Mouse (Mus musculus) forebrain, embryonic 15.5 days (tissue): Measurements from ENCODE around the gene Slc29a1. TPM values are rescaled to one million over a fixed set of nuclear protein-coding genes. Genes with fewer than 3 reads are reported as not detected.

Experiments
- ATAC-seq: fragments of 200-750 bp; cut with Nextera tagmentation; replicated peaks from 2 replicates; pipeline ENCODE4 v1.8.0; 2017; ENCODE audit warnings: mild to moderate bottlenecking, moderate TSS enrichment, moderate library complexity
- H3K27ac ChIP-seq: fragments of 300-500 bp; sonication (generic); replicated peaks from 2 replicates; pipeline ENCODE4 v1.5.1; 2015; ENCODE audit warnings: mild to moderate bottlenecking, inconsistent platforms
- H3K27me3 ChIP-seq: fragments of 300-500 bp; sonication (generic); 2 replicates; pipeline ENCODE4 v1.6.1; 2015; ENCODE audit warnings: inconsistent platforms
- H3K36me3 ChIP-seq: fragments of 300-500 bp; sonication (generic); 2 replicates; pipeline ENCODE4 v1.6.1; 2015; ENCODE audit warnings: mild to moderate bottlenecking, inconsistent platforms
- H3K4me1 ChIP-seq: fragments of 300-500 bp; sonication (generic); 2 replicates; pipeline ENCODE4 v1.6.1; 2015; ENCODE audit warnings: inconsistent platforms
- H3K4me2 ChIP-seq: fragments of 300-500 bp; sonication (generic); replicated peaks from 2 replicates; pipeline ENCODE4 v1.6.1; 2015; ENCODE audit warnings: mild to moderate bottlenecking, inconsistent platforms
- H3K4me3 ChIP-seq: fragments of 300-500 bp; sonication (generic); 2 replicates; pipeline ENCODE4 v1.5.1; 2015; ENCODE audit warnings: mild to moderate bottlenecking, inconsistent platforms
- H3K9ac ChIP-seq: fragments of 300-500 bp; sonication (generic); replicated peaks from 2 replicates; pipeline ENCODE4 v1.6.1; 2015; ENCODE audit warnings: mild to moderate bottlenecking, inconsistent platforms
- H3K9me3 ChIP-seq: fragments of 300-500 bp; sonication (generic); 2 replicates; pipeline ENCODE4 v1.6.1; 2016; ENCODE audit warnings: inconsistent platforms
- WGBS: fragments of 180-500 bp; shearing (Covaris S2); methylation state at CpG from one replicate; pipeline ENCODE4 v1.1.7; 2015; ENCODE audit warnings: mixed read lengths; 5-methylcytosine and 5-hydroxymethylcytosine counted together
- polyA plus RNA-seq: library from polyadenylated mRNA; unstranded; fragments of >200 nt; fragmentation: Nextera tagmentation; extraction: Ambion mirVana; gene quantifications from 2 replicates; pipeline ENCODE4 v1.2.1, GENCODE M21; 2015

Gene Slc29a1
- polyA plus RNA-seq, 1 experiment from 2014 or later: 62.5 TPM

DNA sequence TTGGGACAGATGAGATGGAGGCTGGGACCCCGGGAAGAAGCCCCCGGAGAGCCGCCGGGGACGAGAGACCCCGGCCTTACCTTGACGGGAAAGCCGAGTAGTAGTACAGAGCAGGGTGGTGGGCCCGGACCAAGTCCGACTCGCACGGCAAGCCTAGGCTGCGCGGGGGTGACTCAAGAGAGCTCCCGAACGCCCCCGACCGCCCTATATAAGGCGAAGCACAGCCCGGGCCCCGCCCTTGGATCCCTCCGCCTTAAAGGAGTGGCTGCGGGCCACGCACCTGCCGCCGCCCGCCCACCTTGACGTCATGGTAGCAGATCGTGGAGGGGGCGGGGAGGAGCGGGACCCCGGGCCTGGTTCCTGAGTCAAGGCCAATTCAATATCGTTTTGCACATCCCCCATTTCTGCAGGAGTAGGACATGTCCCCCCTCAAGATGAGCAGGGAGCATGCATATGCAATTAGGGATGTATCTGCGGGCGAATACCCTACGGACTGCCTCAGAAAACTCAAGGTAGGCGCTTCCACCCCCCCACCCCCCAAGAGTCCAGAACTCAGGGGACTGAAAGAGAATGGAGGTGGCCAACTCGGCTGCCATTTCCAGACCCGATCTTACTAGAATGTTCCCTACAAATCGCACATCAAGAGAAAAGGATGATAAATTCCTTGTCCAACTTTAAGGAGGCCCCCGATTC is 26.2 kb downstream of the Slc29a1 start, which contains the start of gene Hsp90ab1:
Gene Hsp90ab1, minus strand, starts transcription at position 185 of the 693 bp plus-strand sequence.
- WGBS: under 1% methylated on average over 41 of the region's 41 CpGs
- peak; percentile 79 for ATAC-seq
- H3K9ac ChIP-seq: peak within 1 kb of the TSS; percentile 95
- no peaks in the 10 kb centered on the region for H3K27me3 ChIP-seq
- peak within 1 kb of the TSS; percentile 89 for H3K4me3 ChIP-seq
- no peaks in the 10 kb centered on the region for H3K9me3 ChIP-seq
- peak within 1 kb of the TSS; percentile 95 for H3K4me2 ChIP-seq
- H3K4me1 ChIP-seq: peaks cover 37% of the 10 kb centered on the region
- H3K36me3 ChIP-seq: peaks cover 35% of the 10 kb centered on the region
- peak within 1 kb of the TSS; percentile 100 for H3K27ac ChIP-seq

- under 1% methylated on average over 57 of the region's 57 CpGs for WGBS
- H3K9me3 ChIP-seq: no peaks in the 10 kb centered on the region
- peak overlapping the region; percentile 100 for H3K27ac ChIP-seq
- H3K9ac ChIP-seq: peak overlapping the region; percentile 95
- H3K4me2 ChIP-seq: peak overlapping the region; percentile 95
- ATAC-seq: peak; percentile 51
- peak overlapping the region; percentile 89 for H3K4me3 ChIP-seq
- H3K27me3 ChIP-seq: no peaks in the 10 kb centered on the region
- H3K4me1 ChIP-seq: peaks cover 41% of the 10 kb centered on the region
- peaks cover 44% of the 10 kb centered on the region for H3K36me3 ChIP-seq
Measured at GRCm38 (mm10) chr17:45572103-45573086, 27.0 kb downstream of the Slc29a1 start.

GRCm38 (mm10) chr17:45569999-45570398 is 29.4 kb downstream of the Slc29a1 start:
- Histone ChIP-seq H3K4me1 (peaks cover 55% of the 10 kb centered on the region), H3K27ac (no peak overlapping the region)

DNA sequence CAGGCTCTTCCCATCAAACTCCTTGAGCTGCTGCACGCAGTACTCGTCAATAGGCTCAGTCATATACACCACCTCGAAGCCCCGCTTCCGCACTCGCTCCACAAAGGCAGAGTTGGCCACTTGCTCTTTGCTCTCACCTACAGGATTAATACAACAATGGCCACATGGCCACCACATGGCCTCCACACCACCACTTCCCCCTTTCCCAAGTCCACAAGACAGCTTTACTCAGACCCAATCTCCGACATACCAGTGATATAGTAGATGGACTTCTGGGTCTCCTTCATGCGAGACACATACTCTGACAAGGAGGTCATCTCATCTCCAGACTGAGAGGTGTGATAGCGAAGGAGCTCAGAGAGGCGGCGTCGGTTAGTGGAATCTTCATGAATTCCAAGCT is 30.4 kb downstream of the Slc29a1 start:
- no peaks in the 10 kb centered on the region for H3K27me3 ChIP-seq
- H3K9me3 ChIP-seq: no peaks in the 10 kb centered on the region
- H3K27ac ChIP-seq: no peak overlapping the region; the same call in 1 of the 2 replicates
- peaks cover 61% of the 10 kb centered on the region for H3K36me3 ChIP-seq
- no peak overlapping the region for H3K4me3 ChIP-seq
- H3K4me1 ChIP-seq: peaks cover 55% of the 10 kb centered on the region
- 86% methylated on average over 12 of the region's 12 CpGs for WGBS
- H3K9ac ChIP-seq: no peak overlapping the region; the same call in 1 of the 2 replicates
- no peak for ATAC-seq
- no peak overlapping the region for H3K4me2 ChIP-seq

More at GRCm38 (mm10) chr17:45569999-45570398, 29.4 kb downstream of the Slc29a1 start:
- no peak for ATAC-seq
- H3K36me3 ChIP-seq: peaks cover 61% of the 10 kb centered on the region
- H3K27me3 ChIP-seq: no peaks in the 10 kb centered on the region
- no peak overlapping the region for H3K4me3 ChIP-seq
- H3K4me2 ChIP-seq: no peak overlapping the region
- no peaks in the 10 kb centered on the region for H3K9me3 ChIP-seq
- 77% methylated on average over 4 of the region's 4 CpGs for WGBS
- H3K9ac ChIP-seq: no peak overlapping the region

DNA sequence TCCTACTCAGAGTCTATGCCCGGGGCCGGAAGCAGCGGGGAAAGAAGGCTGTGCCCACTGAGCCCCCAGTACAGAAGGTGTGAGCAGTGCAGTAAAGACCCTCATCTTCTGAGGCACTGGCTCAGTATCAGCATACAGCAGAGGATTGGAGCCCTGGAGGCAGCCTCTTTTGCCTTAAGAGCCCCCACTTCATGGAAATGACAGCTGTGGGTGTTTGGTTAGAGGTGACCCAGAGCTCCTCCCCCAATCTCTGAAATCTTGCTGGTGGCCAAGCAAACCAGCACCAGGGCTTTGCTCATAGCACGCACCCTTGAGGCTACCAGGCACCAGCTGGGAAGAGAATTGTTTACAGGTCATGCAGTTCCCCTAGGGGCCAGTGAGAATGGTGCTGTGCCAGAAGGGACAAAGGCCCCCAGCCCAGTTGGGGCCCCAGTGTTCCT is 32.2 kb downstream of the Slc29a1 start:
- no peaks in the 10 kb centered on the region for H3K9me3 ChIP-seq
- no peak overlapping the region for H3K9ac ChIP-seq
- ATAC-seq: no peak

DNA sequence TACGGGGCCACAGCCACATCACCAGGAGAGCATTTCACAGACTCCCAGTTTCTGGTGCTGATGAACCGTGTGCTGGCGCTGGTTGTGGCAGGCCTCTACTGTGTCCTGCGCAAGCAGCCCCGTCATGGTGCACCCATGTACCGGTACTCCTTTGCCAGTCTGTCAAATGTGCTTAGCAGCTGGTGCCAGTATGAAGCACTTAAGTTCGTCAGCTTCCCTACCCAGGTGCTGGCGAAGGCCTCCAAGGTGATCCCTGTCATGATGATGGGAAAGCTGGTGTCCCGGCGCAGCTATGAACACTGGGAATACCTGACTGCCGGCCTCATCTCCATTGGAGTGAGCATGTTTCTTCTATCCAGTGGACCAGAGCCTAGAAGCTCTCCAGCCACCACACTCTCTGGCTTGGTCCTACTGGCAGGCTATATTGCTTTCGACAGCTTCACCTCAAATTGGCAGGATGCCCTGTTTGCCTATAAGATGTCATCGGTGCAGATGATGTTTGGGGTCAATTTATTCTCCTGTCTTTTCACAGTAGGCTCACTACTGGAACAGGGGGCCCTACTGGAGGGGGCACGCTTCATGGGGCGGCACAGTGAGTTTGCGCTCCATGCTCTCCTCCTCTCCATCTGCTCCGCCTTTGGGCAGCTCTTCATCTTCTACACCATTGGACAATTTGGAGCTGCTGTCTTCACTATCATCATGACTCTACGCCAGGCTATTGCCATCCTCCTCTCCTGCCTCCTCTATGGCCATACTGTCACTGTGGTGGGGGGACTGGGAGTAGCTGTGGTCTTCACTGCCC is 32.8 kb downstream of the Slc29a1 start:
- Histone ChIP-seq H3K9me3 (no peaks in the 10 kb centered on the region), H3K36me3 (peaks cover 59% of the 10 kb centered on the region), H3K27me3 (no peaks in the 10 kb centered on the region), H3K27ac (0 out of 2 replicates have a peak overlapping the region, but pooled peaks have one; percentile 8), H3K9ac (no peak overlapping the region), H3K4me2 (no peak overlapping the region), H3K4me1 (peaks cover 50% of the 10 kb centered on the region), H3K4me3 (no peak overlapping the region)
- ATAC-seq: no peak
- WGBS: 63% methylated on average over 18 of the region's 18 CpGs

More for the DNA sequence above, 32.2 kb downstream of the Slc29a1 start:
- Histone ChIP-seq H3K4me2 (no peak overlapping the region), H3K27me3 (no peaks in the 10 kb centered on the region), H3K4me1 (peaks cover 55% of the 10 kb centered on the region), H3K4me3 (no peak overlapping the region), H3K27ac (0 out of 2 replicates have a peak overlapping the region, but pooled peaks have one; percentile 8), H3K36me3 (peaks cover 61% of the 10 kb centered on the region)
- 24% methylated on average over 4 of the region's 4 CpGs for WGBS

DNA sequence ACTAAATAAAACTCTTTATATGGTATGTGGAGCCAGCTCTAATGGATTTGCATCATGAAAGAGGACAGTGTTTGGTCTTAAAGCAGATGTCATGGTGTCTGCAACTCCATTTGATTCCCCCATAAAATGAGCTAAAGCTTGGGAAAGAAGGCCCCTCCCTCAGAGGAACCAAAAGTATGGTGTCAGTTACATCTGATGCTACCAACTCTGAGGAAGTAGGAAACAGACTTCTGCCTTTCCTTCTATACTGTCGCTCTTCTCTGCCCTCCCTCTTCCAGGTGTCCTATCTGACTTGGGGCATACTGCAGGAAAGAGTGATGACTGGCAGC is 33.4 kb downstream of the Slc29a1 start:
- peaks cover 44% of the 10 kb centered on the region for H3K4me1 ChIP-seq
- H3K4me2 ChIP-seq: no peak overlapping the region
- H3K4me3 ChIP-seq: no peak overlapping the region
- no peak overlapping the region for H3K27ac ChIP-seq
- no peak for ATAC-seq
- H3K27me3 ChIP-seq: no peaks in the 10 kb centered on the region
- 77% methylated on average over 1 of the region's 1 CpGs for WGBS
- no peaks in the 10 kb centered on the region for H3K9me3 ChIP-seq
- H3K9ac ChIP-seq: no peak overlapping the region
- peaks cover 54% of the 10 kb centered on the region for H3K36me3 ChIP-seq

DNA sequence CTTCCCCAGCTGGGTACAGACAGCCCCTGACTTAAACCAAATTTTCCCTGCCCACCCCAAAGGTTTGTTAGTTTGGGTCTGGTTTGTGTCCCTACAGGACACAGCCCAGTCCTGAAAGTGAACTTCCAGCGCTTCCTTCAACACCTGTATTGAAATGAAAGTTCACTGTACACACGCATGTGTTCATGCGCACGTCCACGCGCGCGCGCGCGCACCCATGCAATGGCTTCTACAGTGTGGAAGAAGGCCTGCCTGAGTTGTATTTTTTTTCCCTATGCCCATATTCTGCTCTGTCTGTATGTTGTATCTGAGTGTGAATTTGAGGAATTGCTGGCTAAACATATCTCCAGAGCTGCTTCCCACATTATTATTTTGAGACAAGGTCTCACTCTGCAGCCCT is 34.3 kb downstream of the Slc29a1 start:
- ATAC-seq: no peak
- H3K4me3 ChIP-seq: peak overlapping the region; percentile 89
- H3K4me1 ChIP-seq: peaks cover 35% of the 10 kb centered on the region
- 93% methylated on average over 11 of the region's 11 CpGs for WGBS
- no peaks in the 10 kb centered on the region for H3K27me3 ChIP-seq
- no peak overlapping the region for H3K27ac ChIP-seq
- peak overlapping the region; percentile 98 for H3K4me2 ChIP-seq
- peaks cover 45% of the 10 kb centered on the region for H3K36me3 ChIP-seq
- peak overlapping the region; percentile 94 for H3K9ac ChIP-seq
- H3K9me3 ChIP-seq: no peaks in the 10 kb centered on the region

- 7% methylated on average over 18 of the region's 18 CpGs for WGBS
- peaks cover 31% of the 10 kb centered on the region for H3K4me1 ChIP-seq
- no peaks in the 10 kb centered on the region for H3K9me3 ChIP-seq
- no peaks in the 10 kb centered on the region for H3K27me3 ChIP-seq
- peak overlapping the region; percentile 89 for H3K4me3 ChIP-seq
- H3K36me3 ChIP-seq: peaks cover 40% of the 10 kb centered on the region
- peak overlapping the region; percentile 94 for H3K9ac ChIP-seq
- peak overlapping the region; percentile 86 for H3K27ac ChIP-seq
- peak overlapping the region; percentile 98 for H3K4me2 ChIP-seq
- no peak for ATAC-seq
Measured at GRCm38 (mm10) chr17:45564531-45565084, 34.8 kb downstream of the Slc29a1 start.

GRCm38 (mm10) chr17:45563655-45564530 is 35.5 kb downstream of the Slc29a1 start, which contains the start of gene Slc35b2:
Gene Slc35b2, plus strand, starts transcription at chr17:45563874.
- H3K9ac ChIP-seq: peak within 1 kb of the TSS; percentile 94
- peak; percentile 88 for ATAC-seq
- peaks cover 32% of the 10 kb centered on the region for H3K36me3 ChIP-seq
- no peaks in the 10 kb centered on the region for H3K27me3 ChIP-seq
- H3K4me2 ChIP-seq: peak within 1 kb of the TSS; percentile 98
- H3K27ac ChIP-seq: peak within 1 kb of the TSS; percentile 86
- no peaks in the 10 kb centered on the region for H3K9me3 ChIP-seq
- peaks cover 30% of the 10 kb centered on the region for H3K4me1 ChIP-seq
- peak within 1 kb of the TSS; percentile 89 for H3K4me3 ChIP-seq
- WGBS: under 1% methylated on average over 43 of the region's 61 CpGs
